Mouse (Mus musculus) lung, embryonic 16.5 days (tissue): ENCODE measurements at regions not wholly inside any gene's neighbourhood (a gene's known extent, or its start where the extent isn't known, plus 50 kb on each side); places are given as distances from the start of the nearest gene placed in this dataset.

Experiments
- ATAC-seq: fragments of 200-750 bp; cut with Nextera tagmentation; 2 replicates; pipeline ENCODE4 v1.8.0; 2017; ENCODE audit warnings: low read depth, mild to moderate bottlenecking, moderate library complexity
- H3K27ac ChIP-seq: fragments of 300-500 bp; sonication (generic); 2 replicates; pipeline ENCODE4 v1.5.1; 2014; ENCODE audit warnings: mild to moderate bottlenecking, control low read depth, low read length
- H3K27me3 ChIP-seq: fragments of 300-500 bp; sonication (generic); 2 replicates; pipeline ENCODE4 v1.6.1; 2014; ENCODE audit warnings: low read depth, low read length, mixed read lengths; ENCODE audit not compliant: control insufficient read depth, insufficient read depth
- H3K36me3 ChIP-seq: fragments of 300-500 bp; sonication (generic); 2 replicates; pipeline ENCODE4 v1.6.1; 2014; ENCODE audit warnings: low read length; ENCODE audit not compliant: control insufficient read depth, insufficient read depth
- H3K4me1 ChIP-seq: fragments of 300-500 bp; sonication (generic); replicated peaks from 2 replicates; pipeline ENCODE4 v1.6.1; 2014; ENCODE audit warnings: low read length, mixed read lengths; ENCODE audit not compliant: control insufficient read depth, insufficient read depth
- H3K4me2 ChIP-seq: fragments of 300-500 bp; sonication (generic); 2 replicates; pipeline ENCODE4 v1.6.1; 2014; ENCODE audit warnings: low read depth, low read length, control low read depth
- H3K4me3 ChIP-seq: fragments of 300-500 bp; sonication (generic); 2 replicates; pipeline ENCODE4 v1.5.1; 2014; ENCODE audit warnings: mild to moderate bottlenecking, low read length, control low read depth
- H3K9ac ChIP-seq: fragments of 300-500 bp; sonication (generic); 2 replicates; pipeline ENCODE4 v1.6.1; 2014; ENCODE audit warnings: low read length, control low read depth
- H3K9me3 ChIP-seq: fragments of 300-500 bp; sonication (generic); 2 replicates; pipeline ENCODE4 v1.6.1; 2016; ENCODE audit warnings: low read length; ENCODE audit not compliant: control insufficient read depth
- WGBS: fragments of 180-500 bp; shearing (Covaris S2); extraction: QIAGEN DNeasy Blood & Tissue Kit; methylation state at CpG from one replicate; pipeline ENCODE4 v1.1.7; 2014; 5-methylcytosine and 5-hydroxymethylcytosine counted together

DNA sequence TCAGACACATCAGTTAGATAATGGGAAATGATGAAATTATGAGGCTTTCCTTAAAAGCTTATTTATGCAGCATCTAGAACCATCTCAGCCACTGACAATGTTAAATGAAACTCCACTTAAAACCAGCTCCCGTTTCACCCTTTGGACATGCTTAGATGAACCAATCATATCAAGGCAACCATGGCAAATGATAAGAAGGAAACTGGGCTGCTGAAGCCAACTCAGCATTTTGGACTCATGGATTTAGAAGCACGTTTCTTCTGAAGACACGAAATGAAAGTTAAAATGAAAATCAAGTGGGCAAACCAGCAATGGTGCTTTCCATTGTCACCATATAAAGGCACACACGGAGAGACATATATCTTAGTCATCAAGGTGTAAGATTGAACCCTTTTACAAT lies 103.6 kb upstream of the Itga4 start:
- Histone ChIP-seq H3K36me3 (no peaks in the 10 kb centered on the region), H3K4me2 (no peak overlapping the region), H3K27me3 (no peaks in the 10 kb centered on the region), H3K9ac (no peak overlapping the region), H3K9me3 (no peaks in the 10 kb centered on the region), H3K27ac (no peak overlapping the region), H3K4me1 (peaks cover 5% of the 10 kb centered on the region; the same call in 1 of the 2 replicates), H3K4me3 (no peak overlapping the region)
- no peak for ATAC-seq
- 80% methylated on average over 4 of the region's 4 CpGs for WGBS

DNA sequence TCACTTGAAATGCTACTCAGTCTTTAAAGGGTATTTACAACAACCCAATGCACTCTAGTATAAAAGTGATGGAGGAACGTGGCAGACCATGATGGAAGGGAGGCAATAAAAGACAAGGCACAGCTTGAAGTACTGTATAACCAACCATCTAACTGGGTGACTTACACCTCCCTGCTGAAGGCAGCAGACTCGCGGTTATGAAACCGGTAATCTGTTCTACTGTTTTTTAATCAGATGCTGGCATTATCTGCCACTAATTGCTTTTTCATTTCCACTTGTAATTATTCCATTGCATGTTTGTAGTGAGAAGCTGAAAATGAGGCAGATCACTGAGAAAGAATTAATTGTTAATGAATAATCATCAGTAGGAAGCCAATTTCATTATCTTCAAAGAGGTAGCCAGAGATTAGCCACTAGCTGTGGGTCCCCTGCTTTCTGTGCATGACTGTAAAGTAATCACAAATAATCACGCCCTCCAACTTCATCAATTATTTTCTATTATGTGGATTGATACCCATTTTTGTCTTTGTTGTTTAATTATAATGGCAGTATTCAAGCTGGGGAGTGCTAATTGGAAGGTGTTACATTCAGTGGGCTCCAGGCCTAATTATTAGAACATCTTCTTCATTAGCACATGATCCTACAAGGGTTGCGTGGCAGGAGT lies 103.1 kb upstream of the Itga4 start:
- Histone ChIP-seq H3K4me2 (no peak overlapping the region), H3K4me1 (peaks cover 5% of the 10 kb centered on the region; the same call in 1 of the 2 replicates), H3K9ac (no peak overlapping the region), H3K36me3 (no peaks in the 10 kb centered on the region), H3K27me3 (no peaks in the 10 kb centered on the region), H3K9me3 (no peaks in the 10 kb centered on the region), H3K4me3 (no peak overlapping the region), H3K27ac (no peak overlapping the region)
- 90% methylated on average over 6 of the region's 6 CpGs for WGBS
- no peak for ATAC-seq

DNA sequence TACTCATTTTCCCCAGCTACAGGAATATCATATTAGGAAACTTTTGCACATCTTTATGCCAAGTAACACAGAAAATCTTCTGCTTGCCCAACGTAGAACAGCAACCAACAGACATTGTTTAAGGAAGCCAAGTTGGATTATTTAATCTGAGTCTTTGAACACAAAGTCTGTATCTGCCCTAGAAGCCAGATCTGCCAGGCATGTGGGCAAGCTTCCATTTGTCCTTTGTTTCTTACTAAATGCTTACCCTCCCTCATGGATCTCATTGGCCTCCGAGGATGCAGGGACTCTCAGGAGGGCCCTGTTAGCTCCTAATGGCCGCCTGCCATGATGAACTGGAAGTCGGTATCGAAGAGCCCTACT lies 102.5 kb upstream of the Itga4 start:
- Histone ChIP-seq H3K27me3 (no peaks in the 10 kb centered on the region), H3K4me1 (peaks cover 5% of the 10 kb centered on the region; the same call in 1 of the 2 replicates), H3K4me2 (no peak overlapping the region), H3K36me3 (no peaks in the 10 kb centered on the region), H3K9ac (no peak overlapping the region), H3K4me3 (no peak overlapping the region), H3K27ac (no peak overlapping the region), H3K9me3 (no peaks in the 10 kb centered on the region)
- 86% methylated on average over 5 of the region's 5 CpGs for WGBS
- ATAC-seq: no peak

DNA sequence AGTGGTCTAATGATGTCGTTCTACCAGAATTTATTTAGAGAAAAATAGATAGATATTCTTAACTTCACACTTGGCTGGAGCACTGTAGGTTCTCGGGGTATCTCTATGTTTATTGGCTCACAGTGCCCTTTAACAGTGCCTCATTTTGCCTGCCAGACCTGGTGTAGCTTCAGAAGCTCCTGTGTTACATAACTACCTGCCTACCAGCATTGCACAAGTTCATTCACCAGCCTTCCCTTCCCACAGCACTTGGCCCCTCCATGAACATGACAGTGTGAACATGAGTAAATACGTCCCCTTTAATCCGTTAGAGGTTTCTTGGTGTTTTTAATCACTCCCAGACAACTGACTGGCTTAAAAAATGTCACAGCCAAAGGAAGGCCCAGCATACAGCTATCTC lies 102.2 kb upstream of the Itga4 start:
- WGBS: 75% methylated on average over 4 of the region's 4 CpGs

DNA sequence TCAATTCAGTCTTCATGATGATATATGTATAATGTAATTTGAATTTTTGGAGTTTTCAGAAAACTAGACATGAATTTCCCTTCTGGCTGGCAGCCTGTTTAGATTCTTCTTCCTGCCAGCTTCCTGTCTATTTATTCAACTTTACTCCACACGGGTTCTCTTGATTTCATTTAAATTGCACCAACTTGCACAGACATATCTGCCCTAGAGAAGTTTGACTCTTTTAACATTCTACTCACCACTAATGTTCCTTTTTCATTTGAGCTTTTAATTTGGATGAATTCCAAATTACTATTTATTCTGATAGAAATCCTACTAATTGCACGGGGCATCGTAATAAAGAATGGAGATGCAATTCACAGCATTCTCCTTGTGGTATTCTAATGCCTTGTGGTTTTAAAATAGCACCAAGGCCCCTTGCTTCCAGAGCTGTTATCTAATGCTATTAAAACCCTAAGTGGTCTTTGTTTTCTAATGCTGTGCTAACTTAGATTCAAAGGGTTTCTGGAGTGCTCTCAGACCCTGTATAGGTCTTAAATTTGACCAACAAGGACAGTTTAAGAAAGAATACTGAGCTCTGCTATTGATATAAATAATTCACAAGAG lies 96.7 kb upstream of the Itga4 start:
- WGBS: 57% methylated on average over 3 of the region's 3 CpGs
- no peak overlapping the region for H3K4me3 ChIP-seq
- H3K27me3 ChIP-seq: no peaks in the 10 kb centered on the region
- H3K9me3 ChIP-seq: no peaks in the 10 kb centered on the region
- no peak for ATAC-seq
- H3K27ac ChIP-seq: no peak overlapping the region
- no peak overlapping the region for H3K9ac ChIP-seq
- no peaks in the 10 kb centered on the region for H3K36me3 ChIP-seq
- H3K4me2 ChIP-seq: no peak overlapping the region
- H3K4me1 ChIP-seq: no peaks in the 10 kb centered on the region

More for the DNA sequence above, 102.2 kb upstream of the Itga4 start:
- Histone ChIP-seq H3K9ac (no peak overlapping the region), H3K27ac (no peak overlapping the region), H3K9me3 (no peaks in the 10 kb centered on the region), H3K36me3 (no peaks in the 10 kb centered on the region), H3K4me1 (peaks cover 5% of the 10 kb centered on the region; the same call in 1 of the 2 replicates), H3K27me3 (no peaks in the 10 kb centered on the region), H3K4me2 (no peak overlapping the region), H3K4me3 (no peak overlapping the region)
- ATAC-seq: no peak

DNA sequence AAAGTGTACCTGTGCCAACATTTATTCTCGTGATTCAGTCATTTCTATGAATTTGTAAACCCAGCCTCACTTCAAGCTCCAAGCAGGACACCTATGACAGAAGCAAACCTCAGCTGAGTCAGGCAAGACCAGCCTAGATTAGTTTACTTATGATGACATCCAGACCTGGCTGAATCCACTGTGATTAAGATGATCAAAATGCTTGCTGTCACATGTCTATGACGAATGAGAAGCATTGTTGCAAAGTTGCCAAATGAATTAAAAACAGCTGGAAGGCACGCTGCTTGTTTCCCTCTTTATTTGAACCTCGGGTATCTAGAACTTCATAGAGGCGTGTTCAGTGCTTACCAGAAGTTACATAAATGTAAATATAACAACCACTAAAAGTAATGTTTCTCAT lies 95.9 kb upstream of the Itga4 start:
- H3K4me1 ChIP-seq: no peaks in the 10 kb centered on the region
- no peak for ATAC-seq
- 56% methylated on average over 5 of the region's 5 CpGs for WGBS
- no peak overlapping the region for H3K9ac ChIP-seq
- no peaks in the 10 kb centered on the region for H3K36me3 ChIP-seq
- no peaks in the 10 kb centered on the region for H3K27me3 ChIP-seq
- no peak overlapping the region for H3K27ac ChIP-seq
- H3K9me3 ChIP-seq: no peaks in the 10 kb centered on the region
- no peak overlapping the region for H3K4me2 ChIP-seq
- no peak overlapping the region for H3K4me3 ChIP-seq

DNA sequence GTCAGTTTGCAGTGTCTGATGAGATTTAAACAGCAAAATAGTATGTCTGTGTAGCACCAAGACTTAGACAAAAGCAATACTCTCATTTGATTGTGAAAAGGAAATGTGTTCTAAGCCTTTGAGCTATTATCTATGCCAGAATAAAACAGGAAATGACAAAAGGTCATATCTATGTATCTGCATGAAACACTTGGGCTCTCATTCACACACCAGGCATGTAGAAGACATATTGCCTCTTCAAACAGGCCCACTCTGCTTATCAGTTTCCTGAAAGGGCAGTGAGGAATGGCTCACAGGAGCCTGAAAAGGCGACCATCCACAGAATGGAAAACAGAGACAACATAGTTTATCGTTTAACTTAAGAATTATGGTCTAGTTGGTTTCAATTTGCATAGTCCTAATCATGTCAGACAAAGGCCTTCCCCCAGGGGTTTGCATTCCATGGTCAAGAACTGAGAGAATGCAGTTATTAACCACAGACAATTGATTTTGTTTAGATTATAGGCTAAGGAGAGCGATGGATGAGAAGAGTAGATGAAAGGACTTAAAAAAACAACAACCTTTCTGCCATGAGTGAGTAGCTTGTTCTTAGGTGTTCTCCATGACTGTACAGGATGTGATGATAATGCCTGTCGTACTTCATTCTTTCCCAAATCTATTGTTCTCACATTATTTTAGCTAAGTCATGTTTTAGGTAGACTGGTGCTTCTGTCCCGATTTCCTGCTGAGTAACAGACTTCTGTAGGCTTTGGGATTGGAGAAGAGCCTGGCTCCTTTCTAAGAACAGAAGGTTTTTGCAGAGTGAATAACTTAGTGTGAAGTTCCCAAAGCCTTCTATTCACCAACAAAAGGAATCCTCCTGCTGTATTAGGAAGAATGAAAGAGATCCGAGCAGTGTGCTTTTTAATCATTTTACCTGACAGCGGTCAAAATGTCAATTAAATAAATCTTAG lies 82.0 kb upstream of the Itga4 start:
- H3K27ac ChIP-seq: no peak overlapping the region
- no peaks in the 10 kb centered on the region for H3K36me3 ChIP-seq
- H3K4me2 ChIP-seq: no peak overlapping the region
- WGBS: 56% methylated on average over 7 of the region's 7 CpGs
- H3K27me3 ChIP-seq: no peaks in the 10 kb centered on the region
- ATAC-seq: no peak
- H3K4me1 ChIP-seq: no peaks in the 10 kb centered on the region
- no peaks in the 10 kb centered on the region for H3K9me3 ChIP-seq
- H3K9ac ChIP-seq: no peak overlapping the region
- H3K4me3 ChIP-seq: no peak overlapping the region

DNA sequence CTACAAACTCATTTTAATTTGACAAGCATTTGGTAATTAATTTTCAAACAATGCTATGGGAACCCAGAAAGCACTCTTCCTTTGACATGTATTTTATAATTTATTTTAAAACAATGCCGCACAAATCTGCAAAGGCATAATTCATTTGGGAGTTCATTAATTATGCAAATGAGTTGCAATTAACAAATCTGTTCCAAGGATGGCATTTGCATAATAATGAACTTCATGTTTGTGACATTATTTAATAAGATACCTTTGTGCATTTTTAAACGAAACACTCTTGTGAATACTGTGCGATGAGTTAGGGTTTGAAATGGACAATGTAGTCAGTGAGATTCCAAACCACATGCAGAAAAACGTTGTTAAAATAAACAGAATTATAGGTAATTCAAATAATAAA lies 80.9 kb upstream of the Itga4 start:
- no peak overlapping the region for H3K27ac ChIP-seq
- H3K4me3 ChIP-seq: no peak overlapping the region
- H3K4me2 ChIP-seq: no peak overlapping the region
- no peak overlapping the region for H3K9ac ChIP-seq
- ATAC-seq: no peak
- WGBS: 86% methylated on average over 4 of the region's 4 CpGs
- no peaks in the 10 kb centered on the region for H3K36me3 ChIP-seq
- no peaks in the 10 kb centered on the region for H3K27me3 ChIP-seq
- no peaks in the 10 kb centered on the region for H3K9me3 ChIP-seq
- H3K4me1 ChIP-seq: no peaks in the 10 kb centered on the region

DNA sequence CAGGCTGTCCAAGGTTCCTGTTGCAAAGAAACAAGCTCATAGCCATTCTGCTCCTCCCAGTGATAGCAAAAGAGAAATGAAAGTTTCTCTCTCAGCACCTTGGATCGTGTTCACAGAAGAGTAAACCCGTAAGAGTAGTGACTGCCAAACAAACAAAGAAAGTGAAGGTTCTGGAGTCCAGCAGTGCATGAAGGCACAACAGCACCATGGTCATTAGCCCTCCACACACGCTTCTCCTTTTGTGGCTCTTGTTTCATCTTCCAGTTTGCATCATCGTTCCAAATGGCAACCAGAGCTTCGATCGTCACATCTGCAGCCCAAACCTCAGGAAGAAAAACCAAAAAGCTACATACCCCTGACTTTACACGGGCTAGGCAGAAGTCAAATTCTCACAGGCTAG lies 74.4 kb upstream of the Itga4 start:
- Histone ChIP-seq H3K4me1 (0 out of 2 replicates have a peak, but pooled peaks cover 2% of the 10 kb centered on the region), H3K4me3 (no peak overlapping the region), H3K27ac (no peak overlapping the region), H3K36me3 (no peaks in the 10 kb centered on the region), H3K9ac (no peak overlapping the region), H3K9me3 (no peaks in the 10 kb centered on the region), H3K27me3 (no peaks in the 10 kb centered on the region), H3K4me2 (no peak overlapping the region)
- WGBS: 71% methylated on average over 7 of the region's 7 CpGs
- ATAC-seq: no peak
